Mouse (Mus musculus) ES-E14 (cell line): ENCODE measurements around the gene Zfp579.

Experiments used
- CHD2 ChIP-seq: IDR thresholded peaks from 2 replicates; pipeline ENCODE4 v1.6.1; 2014; ENCODE audit warnings: mild to moderate bottlenecking, low read depth, low read length, inconsistent platforms
- HCFC1 ChIP-seq: IDR thresholded peaks from 2 replicates; pipeline ENCODE4 v1.6.1; 2012; ENCODE audit warnings: low read length, inconsistent platforms, borderline replicate concordance; ENCODE audit not compliant: insufficient read depth

- TF ChIP-seq CHD2 (no peak), HCFC1 (no peak)
Measured at GRCm38 (mm10) chr7:5037467-5037866, 41.5 kb upstream of the Zfp579 start.
